Mouse (Mus musculus): ENCODE measurements at regions not wholly inside any gene's neighbourhood (a gene's known extent, or its start where the extent isn't known, plus 50 kb on each side); places are given as distances from the start of the nearest gene placed in this dataset.

GRCm38 (mm10) chr4:8967986-8968385, 729.1 kb upstream of the Car8 start:
- TF ChIP-seq CTCF (IDR thresholded peaks at IDR 0.05; ENCODE audit: control insufficient read depth, insufficient read depth, low read length) (no peak), POLR2A (IDR thresholded peaks at IDR 0.05; ENCODE audit: borderline replicate concordance, control insufficient read depth, low read depth, low read length) (no peak)
